Mouse (Mus musculus) stomach, embryonic 14.5 days (tissue): ENCODE measurements at regions not wholly inside any gene's neighbourhood (a gene's known extent, or its start where the extent isn't known, plus 50 kb on each side); places are given as distances from the start of the nearest gene placed in this dataset. TPM values are rescaled to one million over a fixed set of nuclear protein-coding genes. Genes with fewer than 3 reads are reported as not detected.

Experiments
- microRNA counts: library from miRNA; unstranded; fragments of <30 nt; microRNA quantifications from one replicate; lab custom pipeline; 2016
- microRNA-seq: library from miRNA; unstranded; fragments of <30 nt; microRNA quantifications from one replicate; pipeline ENCODE4, GENCODE M21; 2016

MicroRNAs encoded in the stretch of these regions (microRNA counts, 519-probe panel; counts per million panel counts)
- microRNA mmu-miR-9 (lab: Ali Mortazavi, UCI) = 3,374 counts per million, percentile 64 among the panel's probes with 10 or more counts

Small RNA genes lying in the stretch of these regions (microRNA-seq; reads per million reads assigned to microRNA genes)
- not detected for gene Mir9-2
